Mouse (Mus musculus): Measurements from ENCODE around the gene 1700092M07Rik. TPM values are rescaled to one million over a fixed set of nuclear protein-coding genes. Genes with fewer than 3 reads are reported as not detected.
A peak's percentile ranks its signal among the peaks of the same experiment; 100 is the strongest.
"Not testable (repeated sequence)": the region's sequence is repeated elsewhere in the genome, so short reads cannot be mapped to it uniquely, and the experiment has no call there.

Gene 1700092M07Rik
- polyA plus RNA-seq, 1 experiment from 2014 or later: 3.5 TPM

DNA sequence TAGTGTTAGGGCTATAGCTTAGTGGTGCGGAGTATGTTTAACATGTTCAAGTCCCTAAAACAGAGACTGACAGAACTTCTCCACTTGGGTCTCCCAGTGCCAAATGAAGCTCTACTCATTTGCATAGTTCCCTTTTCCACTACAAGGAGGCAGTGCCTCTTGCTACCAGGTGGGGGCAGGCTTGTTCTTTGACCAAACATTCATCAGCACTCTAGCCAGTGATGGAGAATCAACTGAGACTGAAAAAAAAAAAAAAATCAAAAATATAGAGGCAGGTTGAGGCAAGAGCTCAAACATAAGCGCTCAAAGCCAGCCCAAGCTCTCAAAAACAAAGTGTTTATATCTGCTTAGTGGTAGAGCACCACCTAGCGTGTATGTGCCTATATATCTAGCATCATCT is 22.2 kb upstream of the 1700092M07Rik start:
- peaks cover 16% of the 10 kb centered on the region for H3K4me1 ChIP-seq (replicated peaks)
- H3K27me3 ChIP-seq: no peaks in the 10 kb centered on the region
- no peak overlapping the region for H3K4me3 ChIP-seq (replicated peaks)
- no peak for ATAC-seq (ENCODE audit: insufficient number of reproducible peaks, insufficient read depth, low FRiP score, low TSS enrichment, low read depth)
- no peak overlapping the region for H3K4me2 ChIP-seq
- 75% methylated on average over 3 of the region's 3 CpGs for WGBS
- no peaks in the 10 kb centered on the region; the same call in 1 of the 2 replicates for H3K36me3 ChIP-seq
- H3K9ac ChIP-seq (replicated peaks): no peak overlapping the region
- no peak overlapping the region for H3K27ac ChIP-seq
- no peaks in the 10 kb centered on the region for H3K9me3 ChIP-seq

GRCm38 (mm10) chr19:8719037-8719436 is 21.5 kb upstream of the 1700092M07Rik start:
- not testable (repeated sequence) for H3K4me2 ChIP-seq

DNA sequence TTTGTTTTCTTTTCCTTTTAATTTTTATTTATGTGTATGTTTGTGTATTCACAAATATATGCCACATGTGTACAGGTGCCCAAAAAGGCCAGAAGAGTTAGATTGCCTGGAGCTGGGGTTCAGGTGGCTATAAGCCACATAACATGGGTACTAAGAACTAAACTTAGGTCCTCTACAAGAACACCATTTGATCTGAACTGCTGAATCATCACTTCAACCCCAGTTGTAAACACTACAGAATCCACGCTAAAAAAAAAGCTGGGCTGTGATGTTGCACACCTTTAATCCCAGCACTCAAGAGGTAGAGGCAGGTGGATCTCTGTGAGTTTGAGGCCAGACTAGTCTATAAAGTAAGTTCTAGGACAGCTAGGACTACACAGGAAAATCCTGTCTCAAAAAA is 19.1 kb upstream of the 1700092M07Rik start:
- Histone ChIP-seq H3K9ac (replicated peaks) (no peak overlapping the region), H3K4me2 (peak overlapping the region; percentile 62; the same call in 1 of the 2 replicates), H3K4me3 (replicated peaks) (no peak overlapping the region), H3K27me3 (no peaks in the 10 kb centered on the region), H3K27ac (no peak overlapping the region), H3K36me3 (peaks cover 24% of the 10 kb centered on the region), H3K9me3 (no peaks in the 10 kb centered on the region), H3K4me1 (replicated peaks) (peaks cover 22% of the 10 kb centered on the region)
- 63% methylated on average over 1 of the region's 1 CpGs for WGBS
- ATAC-seq (ENCODE audit: insufficient number of reproducible peaks, insufficient read depth, low FRiP score, low TSS enrichment, low read depth): no peak

More at GRCm38 (mm10) chr19:8719037-8719436, 21.5 kb upstream of the 1700092M07Rik start:
- not testable (repeated sequence) for H3K9ac ChIP-seq (replicated peaks); H3K27me3 ChIP-seq; H3K4me3 ChIP-seq (replicated peaks); H3K9me3 ChIP-seq; H3K27ac ChIP-seq; ATAC-seq (ENCODE audit: insufficient number of reproducible peaks, insufficient read depth, low FRiP score, low TSS enrichment, low read depth); H3K36me3 ChIP-seq
- H3K4me1 ChIP-seq (replicated peaks): peaks cover 14% of the 10 kb centered on the region

- peaks cover 30% of the 10 kb centered on the region for H3K36me3 ChIP-seq
- H3K4me3 ChIP-seq (replicated peaks): peak overlapping the region; percentile 74
- no peak for ATAC-seq (ENCODE audit: insufficient number of reproducible peaks, insufficient read depth, low FRiP score, low TSS enrichment, low read depth)
- peak overlapping the region; percentile 62 for H3K4me2 ChIP-seq
- no peaks in the 10 kb centered on the region for H3K27me3 ChIP-seq
- WGBS: 58% methylated on average over 4 of the region's 4 CpGs
- H3K9ac ChIP-seq (replicated peaks): peak overlapping the region; percentile 73
- H3K27ac ChIP-seq: peak overlapping the region; percentile 98; the same call in 1 of the 2 replicates
- peaks cover 22% of the 10 kb centered on the region for H3K4me1 ChIP-seq (replicated peaks)
- no peaks in the 10 kb centered on the region for H3K9me3 ChIP-seq
Observed at GRCm38 (mm10) chr19:8722021-8722420, 18.5 kb upstream of the 1700092M07Rik start.

DNA sequence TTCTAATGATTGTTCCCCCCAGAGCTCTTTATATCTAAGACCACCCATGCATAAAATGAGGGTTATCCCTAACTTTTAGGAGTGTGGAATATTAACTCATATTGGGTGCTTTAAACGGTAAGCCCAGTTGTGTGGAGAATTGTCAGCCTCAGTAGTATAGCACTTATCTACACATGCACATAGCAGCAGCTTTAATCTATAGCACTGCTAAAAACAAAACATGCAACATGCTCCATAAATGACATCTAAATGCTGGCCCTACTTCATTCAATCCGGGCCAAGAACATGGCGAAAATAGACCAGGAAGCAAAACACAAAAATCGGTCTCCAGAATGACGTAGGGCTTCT is 18.0 kb upstream of the 1700092M07Rik start:
- H3K4me1 ChIP-seq (replicated peaks): peaks cover 22% of the 10 kb centered on the region
- ATAC-seq (ENCODE audit: insufficient number of reproducible peaks, insufficient read depth, low FRiP score, low TSS enrichment, low read depth): no peak
- no peaks in the 10 kb centered on the region for H3K27me3 ChIP-seq
- no peaks in the 10 kb centered on the region for H3K9me3 ChIP-seq
- peak overlapping the region; percentile 98 for H3K27ac ChIP-seq
- 4% methylated on average over 5 of the region's 5 CpGs for WGBS
- peak overlapping the region; percentile 62 for H3K4me2 ChIP-seq
- peak overlapping the region; percentile 74 for H3K4me3 ChIP-seq (replicated peaks)
- H3K9ac ChIP-seq (replicated peaks): peak overlapping the region; percentile 73
- H3K36me3 ChIP-seq: peaks cover 32% of the 10 kb centered on the region

DNA sequence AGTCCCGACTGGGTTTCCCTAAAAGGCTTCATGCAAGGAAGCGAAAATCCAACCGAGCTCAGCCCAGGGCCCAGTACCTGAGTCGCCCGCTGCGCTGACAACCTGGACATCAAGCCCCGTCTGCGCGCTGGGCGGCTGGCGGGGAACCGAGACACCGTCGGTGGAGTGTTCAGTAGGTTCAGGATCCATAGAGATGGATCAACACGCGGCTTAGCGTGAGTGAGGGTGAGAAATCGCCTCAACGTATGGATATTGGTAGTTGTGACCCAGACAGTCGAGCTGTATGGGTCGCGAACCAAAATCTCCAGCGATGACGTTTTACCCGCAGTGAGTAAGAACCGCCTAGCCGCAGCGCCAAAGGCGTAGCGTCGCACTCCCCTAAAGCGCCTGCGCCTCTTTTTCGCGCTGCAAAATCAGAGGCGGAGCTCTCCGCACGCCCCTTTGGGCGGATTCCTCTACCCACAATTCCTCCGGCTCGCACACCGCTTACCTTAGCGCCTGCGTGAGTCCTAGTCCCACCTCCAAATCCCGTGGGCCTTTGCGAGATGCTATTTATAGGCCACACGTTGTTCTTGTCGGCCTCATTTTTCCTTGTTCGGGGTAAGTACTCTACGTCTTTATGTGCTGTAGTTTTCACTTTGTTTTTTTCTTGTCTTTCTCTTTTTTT is 17.5 kb upstream of the 1700092M07Rik start, which contains the start of gene Slc3a2:
Gene Slc3a2 (minus strand): TSS at position 463 of the 667 bp plus-strand sequence.
- no peaks in the 10 kb centered on the region for H3K27me3 ChIP-seq
- H3K27ac ChIP-seq: peak within 1 kb of the TSS; percentile 98
- peaks cover 22% of the 10 kb centered on the region for H3K4me1 ChIP-seq (replicated peaks)
- peaks cover 32% of the 10 kb centered on the region for H3K36me3 ChIP-seq
- H3K4me3 ChIP-seq (replicated peaks): peak within 1 kb of the TSS; percentile 74
- ATAC-seq (ENCODE audit: insufficient number of reproducible peaks, insufficient read depth, low FRiP score, low TSS enrichment, low read depth): peak; percentile 96
- WGBS: under 1% methylated on average over 50 of the region's 50 CpGs
- H3K9me3 ChIP-seq: no peaks in the 10 kb centered on the region
- H3K4me2 ChIP-seq: peak within 1 kb of the TSS; percentile 86
- H3K9ac ChIP-seq (replicated peaks): peak within 1 kb of the TSS; percentile 98

- H3K9ac ChIP-seq (replicated peaks): peak overlapping the region; percentile 98
- H3K9me3 ChIP-seq: no peaks in the 10 kb centered on the region
- WGBS: under 1% methylated on average over 20 of the region's 20 CpGs
- peaks cover 32% of the 10 kb centered on the region for H3K36me3 ChIP-seq
- no peaks in the 10 kb centered on the region for H3K27me3 ChIP-seq
- peak overlapping the region; percentile 86 for H3K4me2 ChIP-seq
- no peak for ATAC-seq (ENCODE audit: insufficient number of reproducible peaks, insufficient read depth, low FRiP score, low TSS enrichment, low read depth)
- H3K27ac ChIP-seq: peak overlapping the region; percentile 98
- H3K4me1 ChIP-seq (replicated peaks): peaks cover 22% of the 10 kb centered on the region
- H3K4me3 ChIP-seq (replicated peaks): peak overlapping the region; percentile 74
Observed at GRCm38 (mm10) chr19:8723574-8724346, 16.8 kb upstream of the 1700092M07Rik start.

DNA sequence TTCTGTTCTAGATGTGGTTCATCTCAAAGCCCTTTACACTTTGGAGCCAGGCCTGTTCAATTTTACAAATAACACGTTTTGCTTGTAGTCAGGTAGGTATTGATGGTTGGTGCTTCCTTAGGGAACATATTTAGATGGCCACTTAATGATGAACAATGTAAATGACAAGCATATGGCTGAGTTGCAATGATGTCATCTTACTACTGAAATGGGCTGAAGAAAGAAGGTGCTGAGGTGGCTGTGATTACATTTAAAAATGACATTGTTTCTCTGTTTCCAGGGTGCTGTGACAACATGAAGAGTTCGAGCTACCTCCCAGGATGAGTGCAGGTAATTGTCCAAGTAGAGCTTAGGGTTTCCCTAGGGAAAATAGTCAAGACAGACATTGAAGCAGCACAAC is 16.1 kb upstream of the 1700092M07Rik start:
- WGBS: 7% methylated on average over 2 of the region's 2 CpGs
- peak overlapping the region; percentile 98 for H3K27ac ChIP-seq
- peaks cover 22% of the 10 kb centered on the region for H3K4me1 ChIP-seq (replicated peaks)

DNA sequence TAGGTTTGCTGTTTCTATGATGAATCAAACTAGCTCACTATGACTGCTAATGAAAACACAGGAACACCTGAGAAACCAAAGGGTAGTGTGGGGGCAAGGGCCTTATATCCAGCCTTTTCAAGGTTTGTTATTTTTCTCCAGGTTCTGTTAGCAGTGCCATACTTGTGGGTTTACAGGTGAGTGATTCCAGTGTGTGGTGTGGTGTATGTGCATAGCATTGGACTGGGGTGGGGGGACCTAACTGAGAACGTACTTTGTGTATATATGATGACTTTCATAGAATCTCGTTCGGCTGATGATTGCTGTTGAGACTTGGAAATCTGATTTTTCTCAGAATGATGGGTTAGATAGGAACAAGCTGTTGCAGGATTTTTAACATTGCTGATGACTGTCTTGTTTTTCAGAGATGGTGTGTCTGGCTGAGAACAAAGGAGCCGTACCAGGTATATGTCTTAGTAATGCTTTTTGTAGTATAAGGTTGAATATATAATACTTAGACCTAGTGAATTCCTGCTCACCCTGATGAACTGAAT is 15.4 kb upstream of the 1700092M07Rik start:
- peak overlapping the region; percentile 98 for H3K9ac ChIP-seq (replicated peaks)
- peaks cover 32% of the 10 kb centered on the region for H3K36me3 ChIP-seq
- 54% methylated on average over 4 of the region's 4 CpGs for WGBS
- ATAC-seq (ENCODE audit: insufficient number of reproducible peaks, insufficient read depth, low FRiP score, low TSS enrichment, low read depth): no peak
- no peaks in the 10 kb centered on the region for H3K27me3 ChIP-seq
- H3K27ac ChIP-seq: peak overlapping the region; percentile 98; the same call in 1 of the 2 replicates
- H3K4me2 ChIP-seq: peak overlapping the region; percentile 86
- peaks cover 22% of the 10 kb centered on the region for H3K4me1 ChIP-seq (replicated peaks)
- H3K9me3 ChIP-seq: no peaks in the 10 kb centered on the region
- peak overlapping the region; percentile 74 for H3K4me3 ChIP-seq (replicated peaks)

More for the DNA sequence above, 16.1 kb upstream of the 1700092M07Rik start:
- H3K9ac ChIP-seq (replicated peaks): peak overlapping the region; percentile 98
- H3K9me3 ChIP-seq: no peaks in the 10 kb centered on the region
- peaks cover 32% of the 10 kb centered on the region for H3K36me3 ChIP-seq
- H3K4me2 ChIP-seq: peak overlapping the region; percentile 86
- ATAC-seq (ENCODE audit: insufficient number of reproducible peaks, insufficient read depth, low FRiP score, low TSS enrichment, low read depth): no peak
- peak overlapping the region; percentile 74 for H3K4me3 ChIP-seq (replicated peaks)
- H3K27me3 ChIP-seq: no peaks in the 10 kb centered on the region

- no peak overlapping the region for H3K4me3 ChIP-seq (replicated peaks)
- no peak for ATAC-seq (ENCODE audit: insufficient number of reproducible peaks, insufficient read depth, low FRiP score, low TSS enrichment, low read depth)
- H3K27ac ChIP-seq: no peak overlapping the region
- no peaks in the 10 kb centered on the region for H3K27me3 ChIP-seq
- peaks cover 17% of the 10 kb centered on the region for H3K4me1 ChIP-seq (replicated peaks)
- no peak overlapping the region for H3K9ac ChIP-seq (replicated peaks)
- no peak overlapping the region for H3K4me2 ChIP-seq
- H3K36me3 ChIP-seq: peaks cover 32% of the 10 kb centered on the region
- 19% methylated on average over 3 of the region's 3 CpGs for WGBS
- H3K9me3 ChIP-seq: no peaks in the 10 kb centered on the region
Observed at GRCm38 (mm10) chr19:8726609-8727390, 13.7 kb upstream of the 1700092M07Rik start.

Data from limb, embryonic 12.5 days (tissue).